Mouse (Mus musculus) CH12.LX (cell line): Measurements from ENCODE around the gene Ercc6l2.

Experiments used
- EP300 ChIP-seq: IDR thresholded peaks from 2 replicates; pipeline ENCODE4 v1.6.1; 2011; ENCODE audit warnings: low read length, improper control_type of control experiment
- GABPA ChIP-seq: IDR thresholded peaks from 2 replicates; pipeline ENCODE4 v1.6.1; 2012; ENCODE audit warnings: low read depth, low read length, improper control_type of control experiment, inconsistent platforms; ENCODE audit not compliant: insufficient replicate concordance
- NELFE ChIP-seq: IDR thresholded peaks from 2 replicates; pipeline ENCODE4 v1.6.1; 2011; ENCODE audit warnings: low read depth, low read length, improper control_type of control experiment
- TCF12 ChIP-seq: IDR thresholded peaks from 2 replicates; pipeline ENCODE4 v1.6.1; 2014; ENCODE audit warnings: low read depth, mild to moderate bottlenecking, inconsistent platforms, low read length, improper control_type of control experiment

- TF ChIP-seq GABPA (no peak), EP300 (no peak), NELFE (no peak), TCF12 (no peak)
Observed at GRCm38 (mm10) chr13:63872585-63873282, 57.7 kb downstream of the Ercc6l2 start.
